Mouse (Mus musculus): ENCODE measurements around the gene Myb. TPM values are rescaled to one million over a fixed set of nuclear protein-coding genes. Genes with fewer than 3 reads are reported as not detected.

The Myb gene
- total and polyA plus RNA-seq, 2 experiments from 2014 or later: 1.0 to 3.2 TPM

GRCm38 (mm10) chr10:21178711-21179110, 17.9 kb upstream of the Myb start:
- H3K27ac ChIP-seq (ENCODE audit: low read depth, low read length): no peak overlapping the region
- no peak overlapping the region for H3K4me2 ChIP-seq (ENCODE audit: low read depth, low read length, poor library complexity, severe bottlenecking)
- no peaks in the 10 kb centered on the region for H3K4me1 ChIP-seq (ENCODE audit: insufficient read depth, low read length)
- no peak for ATAC-seq (ENCODE audit: low FRiP score)
- no peaks in the 10 kb centered on the region for H3K36me3 ChIP-seq (ENCODE audit: insufficient read depth, low read length)
- peak; percentile 18; the same call in 1 of the 2 replicates for TF ChIP-seq CTCF (IDR thresholded peaks at IDR 0.05)
- H3K27me3 ChIP-seq (ENCODE audit: insufficient read depth, low read length): no peaks in the 10 kb centered on the region
- H3K9ac ChIP-seq (replicated peaks; ENCODE audit: low read length, poor library complexity, severe bottlenecking): no peak overlapping the region
- WGBS: 44% methylated on average over 5 of the region's 5 CpGs
- no peak for DNase-seq (ENCODE audit: low spot score)
- no peaks in the 10 kb centered on the region for H3K9me3 ChIP-seq (ENCODE audit: low read length)
- no peak overlapping the region for H3K4me3 ChIP-seq (ENCODE audit: low read depth, low read length)

DNA sequence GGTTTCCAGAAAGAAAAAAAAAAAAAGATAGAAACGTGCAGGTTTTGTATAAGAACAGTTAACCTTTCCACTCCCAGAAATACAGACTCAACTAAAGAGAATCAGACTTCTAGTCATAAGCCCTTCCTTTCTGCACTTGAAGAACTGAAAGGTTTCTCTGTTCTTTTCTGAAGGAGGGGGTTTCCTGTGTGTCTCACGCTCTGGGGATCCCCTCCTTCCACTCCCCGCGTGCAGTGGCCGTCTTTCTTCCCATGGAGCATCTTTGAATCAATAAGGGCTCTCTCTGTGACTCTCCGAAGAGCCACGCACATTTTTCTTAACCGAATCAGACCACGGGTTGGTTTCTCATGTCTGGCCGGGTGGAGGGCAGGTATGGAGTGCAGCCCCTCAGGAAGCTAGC, 17.5 kb upstream of the Myb start:
- Histone ChIP-seq H3K4me3 (ENCODE audit: low read depth, low read length) (no peak overlapping the region), H3K27ac (ENCODE audit: low read depth, low read length) (no peak overlapping the region), H3K27me3 (ENCODE audit: insufficient read depth, low read length) (no peaks in the 10 kb centered on the region), H3K9ac (replicated peaks; ENCODE audit: low read length, poor library complexity, severe bottlenecking) (no peak overlapping the region), H3K36me3 (ENCODE audit: insufficient read depth, low read length) (no peaks in the 10 kb centered on the region), H3K9me3 (ENCODE audit: low read length) (no peaks in the 10 kb centered on the region), H3K4me2 (ENCODE audit: low read depth, low read length, poor library complexity, severe bottlenecking) (no peak overlapping the region), H3K4me1 (ENCODE audit: insufficient read depth, low read length) (no peaks in the 10 kb centered on the region)
- no peak for ATAC-seq (ENCODE audit: low FRiP score)
- DNase-seq (ENCODE audit: low spot score): no peak
- no peak for TF ChIP-seq CTCF (IDR thresholded peaks at IDR 0.05)
- WGBS: 83% methylated on average over 10 of the region's 10 CpGs

DNA sequence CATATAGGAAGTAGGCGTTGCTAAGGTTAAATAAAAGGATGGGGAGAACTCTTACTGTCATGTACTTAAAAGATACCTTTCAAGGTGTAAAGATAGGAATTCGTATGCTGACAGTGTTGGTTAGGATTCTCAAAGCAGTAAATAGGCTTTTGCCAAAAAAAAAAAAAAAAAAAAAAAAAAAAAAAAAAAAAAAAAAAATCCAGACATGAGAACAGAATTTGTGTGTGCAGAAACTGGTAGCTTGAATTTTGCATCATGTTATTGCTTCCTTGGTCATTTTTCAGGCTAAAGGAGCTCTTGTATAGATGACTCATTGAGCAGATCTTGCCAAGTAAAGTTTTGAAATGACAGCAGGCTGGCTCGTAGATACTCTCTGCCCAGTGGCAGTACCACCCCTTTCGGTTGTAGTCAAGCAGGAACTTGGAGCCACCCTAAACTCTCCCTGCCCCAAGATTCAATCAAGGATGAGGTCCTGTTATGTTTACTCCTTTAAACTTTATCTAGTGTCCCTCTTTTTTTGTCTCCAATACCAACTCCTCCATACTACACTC, 11.9 kb upstream of the Myb start:
- WGBS: 85% methylated on average over 4 of the region's 4 CpGs
- Histone ChIP-seq H3K36me3 (ENCODE audit: insufficient read depth, low read length) (no peaks in the 10 kb centered on the region), H3K9me3 (ENCODE audit: low read length) (no peaks in the 10 kb centered on the region), H3K4me3 (ENCODE audit: low read depth, low read length) (no peak overlapping the region), H3K9ac (replicated peaks; ENCODE audit: low read length, poor library complexity, severe bottlenecking) (no peak overlapping the region), H3K27ac (ENCODE audit: low read depth, low read length) (no peak overlapping the region), H3K27me3 (ENCODE audit: insufficient read depth, low read length) (no peaks in the 10 kb centered on the region), H3K4me2 (ENCODE audit: low read depth, low read length, poor library complexity, severe bottlenecking) (no peak overlapping the region), H3K4me1 (ENCODE audit: insufficient read depth, low read length) (no peaks in the 10 kb centered on the region)
- ATAC-seq (ENCODE audit: low FRiP score) (no peak), DNase-seq (ENCODE audit: low spot score) (no peak)
- no peak for TF ChIP-seq CTCF (IDR thresholded peaks at IDR 0.05)

GRCm38 (mm10) chr10:21168466-21168865, 7.7 kb upstream of the Myb start:
- no peak for ATAC-seq (ENCODE audit: low FRiP score)
- no peak overlapping the region for H3K4me2 ChIP-seq (ENCODE audit: low read depth, low read length, poor library complexity, severe bottlenecking)
- no peak overlapping the region for H3K27ac ChIP-seq (ENCODE audit: low read depth, low read length)
- 96% methylated on average over 8 of the region's 8 CpGs for WGBS
- H3K36me3 ChIP-seq (ENCODE audit: insufficient read depth, low read length): no peaks in the 10 kb centered on the region
- TF ChIP-seq CTCF (IDR thresholded peaks at IDR 0.05): no peak
- H3K27me3 ChIP-seq (ENCODE audit: insufficient read depth, low read length): no peaks in the 10 kb centered on the region
- no peak for DNase-seq (ENCODE audit: low spot score)
- H3K9ac ChIP-seq (replicated peaks; ENCODE audit: low read length, poor library complexity, severe bottlenecking): no peak overlapping the region
- no peaks in the 10 kb centered on the region for H3K9me3 ChIP-seq (ENCODE audit: low read length)
- H3K4me3 ChIP-seq (ENCODE audit: low read depth, low read length): no peak overlapping the region
- no peaks in the 10 kb centered on the region for H3K4me1 ChIP-seq (ENCODE audit: insufficient read depth, low read length)

- Histone ChIP-seq H3K4me3 (ENCODE audit: low read depth, low read length) (no peak overlapping the region), H3K4me2 (ENCODE audit: low read depth, low read length, poor library complexity, severe bottlenecking) (no peak overlapping the region), H3K9me3 (ENCODE audit: low read length) (no peaks in the 10 kb centered on the region), H3K4me1 (ENCODE audit: insufficient read depth, low read length) (no peaks in the 10 kb centered on the region), H3K9ac (replicated peaks; ENCODE audit: low read length, poor library complexity, severe bottlenecking) (no peak overlapping the region), H3K36me3 (ENCODE audit: insufficient read depth, low read length) (no peaks in the 10 kb centered on the region), H3K27ac (ENCODE audit: low read depth, low read length) (no peak overlapping the region), H3K27me3 (ENCODE audit: insufficient read depth, low read length) (no peaks in the 10 kb centered on the region)
- ATAC-seq (ENCODE audit: low FRiP score): no peak
- WGBS: 96% methylated on average over 6 of the region's 6 CpGs
- TF ChIP-seq CTCF (IDR thresholded peaks at IDR 0.05): no peak
- no peak for DNase-seq (ENCODE audit: low spot score)
Observed at GRCm38 (mm10) chr10:21167842-21168241, 7.1 kb upstream of the Myb start.

- 0 out of 2 replicates have a peak, but pooled peaks cover 4% of the 10 kb centered on the region for H3K27me3 ChIP-seq (ENCODE audit: insufficient read depth, low read length)
- H3K27ac ChIP-seq (ENCODE audit: low read depth, low read length): no peak overlapping the region
- H3K4me3 ChIP-seq (ENCODE audit: low read depth, low read length): no peak overlapping the region
- no peak for ATAC-seq (ENCODE audit: low FRiP score)
- WGBS: 78% methylated on average over 5 of the region's 5 CpGs
- no peak for DNase-seq (ENCODE audit: low spot score)
- H3K36me3 ChIP-seq (ENCODE audit: insufficient read depth, low read length): no peaks in the 10 kb centered on the region
- H3K9me3 ChIP-seq (ENCODE audit: low read length): no peaks in the 10 kb centered on the region
- no peak for TF ChIP-seq CTCF (IDR thresholded peaks at IDR 0.05)
- no peaks in the 10 kb centered on the region for H3K4me1 ChIP-seq (ENCODE audit: insufficient read depth, low read length)
- H3K4me2 ChIP-seq (ENCODE audit: low read depth, low read length, poor library complexity, severe bottlenecking): no peak overlapping the region
- H3K9ac ChIP-seq (replicated peaks; ENCODE audit: low read length, poor library complexity, severe bottlenecking): no peak overlapping the region
Observed at GRCm38 (mm10) chr10:21167165-21167564, 6.4 kb upstream of the Myb start.

All from midbrain, postnatal 0 days (tissue).